Mouse (Mus musculus) heart, adult 2 months (tissue): ENCODE data around the gene Slc35c2.

Experiments used
- CTCF ChIP-seq: fragments of 200-600 bp; IDR thresholded peaks from 2 replicates; pipeline ENCODE4 v1.8.1; 2022; ENCODE audit warnings: antibody characterized with exemption, mild to moderate bottlenecking, moderate library complexity
- EP300 ChIP-seq: fragments of 200-500 bp; IDR thresholded peaks from 2 replicates; pipeline ENCODE4 v1.6.1; 2011; ENCODE audit warnings: low read depth, low read length, control low read depth; ENCODE audit not compliant: insufficient read depth
- POLR2A ChIP-seq: fragments of 200-500 bp; IDR thresholded peaks from 2 replicates; pipeline ENCODE4 v1.6.1; 2011; ENCODE audit warnings: mild to moderate bottlenecking, low read depth, low read length, control low read depth; ENCODE audit not compliant: insufficient read depth

- TF ChIP-seq POLR2A, result no peak
- TF ChIP-seq CTCF, result no peak
- TF ChIP-seq EP300, result no peak
Observed at GRCm38 (mm10) chr2:165286361-165287201, 1.1 kb downstream of the Slc35c2 start.
